Mouse (Mus musculus) lung, postnatal 0 days (tissue): ENCODE data around the gene Car11.

Experiments
- CTCF ChIP-seq: IDR thresholded peaks from 2 replicates; pipeline ENCODE4 v1.5.1; 2016; ENCODE audit warnings: antibody characterized with exemption, mild to moderate bottlenecking
- EP300 ChIP-seq: IDR thresholded peaks from 2 replicates; pipeline ENCODE4 v1.6.1; 2016; ENCODE audit warnings: antibody characterized with exemption, mild to moderate bottlenecking, control low read depth

DNA sequence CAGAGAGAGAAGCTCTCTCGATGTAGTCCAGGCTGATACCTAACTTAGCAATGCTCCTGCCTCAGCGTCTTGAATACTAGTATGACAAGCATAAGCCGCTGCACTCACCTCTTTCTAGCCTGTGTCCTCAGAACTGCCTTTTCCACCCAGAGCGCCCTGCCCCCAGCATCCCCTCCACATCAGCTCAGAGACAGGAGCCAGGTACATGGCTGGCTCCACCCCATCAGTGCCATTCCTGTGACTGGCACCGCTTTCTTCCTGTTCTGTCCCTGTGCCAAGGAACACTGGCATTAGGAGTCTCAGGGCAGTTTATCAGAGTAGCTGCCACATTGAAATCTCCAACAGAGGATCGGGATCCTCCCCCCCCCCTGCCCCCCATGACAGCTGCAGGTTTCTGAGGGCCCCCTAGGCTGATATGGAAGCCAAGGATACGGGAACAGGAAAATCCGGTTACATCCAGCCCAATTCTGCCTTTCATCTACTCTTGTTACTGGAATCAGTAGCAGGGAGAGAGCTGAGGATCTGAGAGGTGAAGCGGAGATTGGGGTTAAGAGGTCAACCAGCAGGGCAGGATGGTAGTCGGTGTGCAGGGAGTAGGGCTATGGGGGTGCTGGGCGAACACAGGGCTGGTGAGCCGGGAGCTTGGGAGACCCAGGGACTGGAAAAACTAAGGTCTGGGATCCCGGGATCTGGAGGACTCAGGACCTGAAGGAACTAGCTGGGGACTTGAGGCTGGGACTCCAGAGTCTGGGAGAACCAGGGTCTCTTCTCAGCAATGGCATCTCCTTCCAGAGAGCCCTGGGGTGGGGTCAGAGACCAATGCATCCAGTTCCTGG, 34.1 kb upstream of the Car11 start:
- TF ChIP-seq CTCF = no peak
- TF ChIP-seq EP300 = no peak
